Mouse (Mus musculus) MEL (cell line): ENCODE results near the gene Frmd4b. TPM values are rescaled to one million over a fixed set of nuclear protein-coding genes. Genes with fewer than 3 reads are reported as not detected.

Source experiments
- DNase-seq: peaks from one replicate; pipeline ENCODE4 v3.0.0; 2011; ENCODE audit warnings: low read depth, low spot score
- H3K27ac ChIP-seq: 2 replicates; pipeline ENCODE4 v1.5.1; 2012; ENCODE audit warnings: low read depth, mild to moderate bottlenecking, control low read depth, low read length, moderate library complexity; ENCODE audit not compliant: control insufficient read depth
- H3K27me3 ChIP-seq, 2 experiments: fragments of 150-350 bp in 1 of 2; sonication (generic) in 1 of 2; 2 replicates each; pipeline ENCODE4 v1.6.1; 2012; ENCODE audit warnings: low read length in 2 of 2, mild to moderate bottlenecking in 2 of 2, improper control_type of control experiment in 1 of 2, moderate library complexity in 1 of 2; ENCODE audit not compliant: insufficient read depth in 2 of 2, control insufficient read depth in 1 of 2
- H3K36me3 ChIP-seq, 2 experiments: 2 replicates each; pipeline ENCODE4 v1.6.1; 2012 to 2014; ENCODE audit warnings: low read length in 2 of 2, improper control_type of control experiment in 1 of 2, inconsistent platforms in 1 of 2, mild to moderate bottlenecking in 1 of 2; ENCODE audit not compliant: insufficient read depth in 2 of 2, control insufficient read depth in 1 of 2
- H3K4me1 ChIP-seq, 2 experiments: fragments of 150-350 bp in 1 of 2; sonication (generic) in 1 of 2; 2 replicates each; pipeline ENCODE4 v1.6.1; 2012; ENCODE audit warnings: low read length in 2 of 2, improper control_type of control experiment in 1 of 2, mild to moderate bottlenecking in 1 of 2; ENCODE audit not compliant: insufficient read depth in 2 of 2, control insufficient read depth in 1 of 2
- H3K4me3 ChIP-seq, 2 experiments: fragments of 150-350 bp in 1 of 2; sonication (generic) in 1 of 2; 2 replicates each; pipeline ENCODE4 v1.5.1; 2012; ENCODE audit warnings: low read depth in 2 of 2, low read length in 2 of 2, mild to moderate bottlenecking in 2 of 2, moderate library complexity in 2 of 2, control low read depth in 1 of 2, improper control_type of control experiment in 1 of 2; ENCODE audit not compliant: control insufficient read depth in 1 of 2, insufficient read depth in 1 of 2
- H3K79me2 ChIP-seq: 2 replicates; pipeline ENCODE4 v1.6.1; 2012; ENCODE audit warnings: mild to moderate bottlenecking, low read length, moderate library complexity; ENCODE audit not compliant: control insufficient read depth, poor library complexity, insufficient read depth
- H3K9ac ChIP-seq: 2 replicates; pipeline ENCODE4 v1.6.1; 2012; ENCODE audit warnings: low read depth, mild to moderate bottlenecking, control low read depth, low read length, moderate library complexity; ENCODE audit not compliant: control insufficient read depth, poor library complexity, severe bottlenecking
- H3K9me3 ChIP-seq: fragments of 150-350 bp; sonication (generic); replicated peaks from 2 replicates; pipeline ENCODE4 v1.6.1; 2012; ENCODE audit warnings: mild to moderate bottlenecking, low read length, improper control_type of control experiment, moderate library complexity; ENCODE audit not compliant: insufficient read depth
- CTCF ChIP-seq, 3 experiments: IDR thresholded peaks in 2 of 3; conservative IDR thresholded peaks in 1 of 3; 2 replicates each; pipeline ENCODE4 v1.5.1; 2011 to 2012; ENCODE audit warnings: low read length in 3 of 3, low read depth in 2 of 3, mild to moderate bottlenecking in 2 of 3, improper control_type of control experiment in 1 of 3, inconsistent platforms in 1 of 3, mixed read lengths in 1 of 3, moderate library complexity in 1 of 3; ENCODE audit not compliant: control insufficient read depth in 1 of 3, insufficient read depth in 1 of 3, poor library complexity in 1 of 3, severe bottlenecking in 1 of 3
- ELF1 ChIP-seq: IDR thresholded peaks from 2 replicates; pipeline ENCODE4 v1.6.1; 2014; ENCODE audit warnings: low read depth, mild to moderate bottlenecking, inconsistent platforms, low read length, improper control_type of control experiment, moderate library complexity
- EP300 ChIP-seq, 2 experiments: IDR thresholded peaks; 2 replicates each; pipeline ENCODE4 v1.6.1; 2011; ENCODE audit warnings: improper control_type of control experiment in 2 of 2, low read length in 2 of 2, low read depth in 1 of 2, mild to moderate bottlenecking in 1 of 2
- GABPA ChIP-seq: IDR thresholded peaks from 2 replicates; pipeline ENCODE4 v1.6.1; 2012; ENCODE audit warnings: low read depth, mild to moderate bottlenecking, inconsistent platforms, low read length, improper control_type of control experiment, moderate library complexity
- JUND ChIP-seq: IDR thresholded peaks from 2 replicates; pipeline ENCODE4 v1.6.1; 2011; ENCODE audit warnings: low read depth, mild to moderate bottlenecking, improper control_type of control experiment, low read length
- KAT2A ChIP-seq: conservative IDR thresholded peaks from 2 replicates; pipeline ENCODE4 v1.6.1; 2012; ENCODE audit warnings: low read depth, low read length, improper control_type of control experiment, inconsistent platforms
- MAX ChIP-seq: IDR thresholded peaks from 2 replicates; pipeline ENCODE4 v1.6.1; 2011; ENCODE audit warnings: low read length, improper control_type of control experiment
- MEF2A ChIP-seq: IDR thresholded peaks from 2 replicates; pipeline ENCODE4 v1.6.1; 2014; ENCODE audit warnings: low read depth, mild to moderate bottlenecking, inconsistent platforms, low read length, improper control_type of control experiment; ENCODE audit not compliant: poor library complexity, insufficient replicate concordance, severe bottlenecking; ENCODE audit errors: extremely low read depth
- MYC ChIP-seq: IDR thresholded peaks from 2 replicates; pipeline ENCODE4 v1.6.1; 2011; ENCODE audit warnings: low read depth, mild to moderate bottlenecking, low read length, improper control_type of control experiment, moderate library complexity
- POLR2A ChIP-seq, 2 experiments: IDR thresholded peaks; 2 replicates each; pipeline ENCODE4 v1.6.1; 2011 to 2012; ENCODE audit warnings: low read length in 2 of 2, mild to moderate bottlenecking in 2 of 2, control low read depth in 1 of 2, improper control_type of control experiment in 1 of 2, low read depth in 1 of 2, moderate library complexity in 1 of 2; ENCODE audit not compliant: control insufficient read depth in 1 of 2, insufficient read depth in 1 of 2, poor library complexity in 1 of 2
- POLR2AphosphoS5 ChIP-seq: IDR thresholded peaks from 2 replicates; pipeline ENCODE4 v1.6.1; 2012; ENCODE audit warnings: low read depth, borderline replicate concordance, mild to moderate bottlenecking, inconsistent platforms, low read length, moderate library complexity, mixed read lengths
- RAD21 ChIP-seq: IDR thresholded peaks from 2 replicates; pipeline ENCODE4 v1.6.1; 2011; ENCODE audit warnings: mild to moderate bottlenecking, low read depth, low read length, improper control_type of control experiment
- SMC3 ChIP-seq: IDR thresholded peaks from 2 replicates; pipeline ENCODE4 v1.6.1; 2011; ENCODE audit warnings: low read depth, low read length, improper control_type of control experiment
- TCF12 ChIP-seq: IDR thresholded peaks from 2 replicates; pipeline ENCODE4 v1.6.1; 2014; ENCODE audit warnings: low read depth, mild to moderate bottlenecking, inconsistent platforms, low read length, improper control_type of control experiment, moderate library complexity
- UBTF ChIP-seq: IDR thresholded peaks from 2 replicates; pipeline ENCODE4 v1.6.1; 2012; ENCODE audit warnings: low read depth, mild to moderate bottlenecking, inconsistent platforms, low read length, improper control_type of control experiment, moderate library complexity, borderline replicate concordance; ENCODE audit not compliant: insufficient read depth
- USF2 ChIP-seq, 2 experiments: IDR thresholded peaks; 2 replicates each; pipeline ENCODE4 v1.6.1; 2011 to 2012; ENCODE audit warnings: improper control_type of control experiment in 2 of 2, low read length in 2 of 2, borderline replicate concordance in 1 of 2, inconsistent platforms in 1 of 2, low read depth in 1 of 2, mild to moderate bottlenecking in 1 of 2; ENCODE audit not compliant: insufficient read depth in 1 of 2
- ZNF384 ChIP-seq: IDR thresholded peaks from 2 replicates; pipeline ENCODE4 v1.6.1; 2012; ENCODE audit warnings: low read depth, mild to moderate bottlenecking, inconsistent platforms, low read length, improper control_type of control experiment
- polyA plus RNA-seq, 2 experiments: library from polyadenylated mRNA; stranded (reverse) in 1 of 2; unstranded in 1 of 2; fragments of >175 nt in 1 of 2; fragments of >200 nt in 1 of 2; gene quantifications; 2 replicates each; pipeline versions ENCODE4 v1.2.1 to v1.2.4; 2012; ENCODE audit warnings: low replicate concordance in 2 of 2, low read depth in 1 of 2; ENCODE audit not compliant: insufficient read length in 2 of 2, insufficient read depth in 1 of 2, missing spikeins in 1 of 2
- total RNA-seq: library from RNA; depleted of rRNA; stranded (reverse); fragments of 300-350 nt; gene quantifications from 2 replicates; pipeline ENCODE4 v1.2.3, GENCODE M21; 2012

The Frmd4b gene
- total and polyA plus RNA-seq, 3 experiments, result 0.18 TPM; not detected in 2

DNA sequence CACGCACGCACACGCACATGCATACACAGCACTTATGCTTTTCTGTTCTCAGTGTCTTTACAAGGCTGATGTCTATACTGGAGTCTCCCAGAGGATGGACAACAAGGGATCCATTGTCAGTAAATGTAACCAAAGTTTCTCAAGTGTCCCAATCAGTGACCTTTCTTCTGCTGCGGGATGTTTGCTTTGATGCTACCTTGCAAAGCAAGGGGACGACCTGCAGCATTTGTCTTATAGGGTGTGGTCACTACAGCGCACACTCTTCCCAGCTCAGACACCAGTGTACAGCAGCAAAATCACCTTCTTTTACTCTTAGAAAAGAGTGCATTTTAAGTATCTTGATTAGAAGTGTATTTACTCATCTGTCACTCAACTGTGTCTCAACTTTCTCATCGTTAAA, 35.4 kb downstream of the Frmd4b start:
- Histone ChIP-seq H3K36me3 (no peaks in the 10 kb centered on the region), H3K27ac (no peak overlapping the region), H3K27me3 (no peaks in the 10 kb centered on the region), H3K4me1 (no peaks in the 10 kb centered on the region), H3K79me2 (no peaks in the 10 kb centered on the region), H3K4me3 (no peak overlapping the region), H3K9me3 (no peaks in the 10 kb centered on the region), H3K9ac (no peak overlapping the region)
- DNase-seq, result no peak
- TF ChIP-seq SMC3 (no peak), ZNF384 (no peak)

DNA sequence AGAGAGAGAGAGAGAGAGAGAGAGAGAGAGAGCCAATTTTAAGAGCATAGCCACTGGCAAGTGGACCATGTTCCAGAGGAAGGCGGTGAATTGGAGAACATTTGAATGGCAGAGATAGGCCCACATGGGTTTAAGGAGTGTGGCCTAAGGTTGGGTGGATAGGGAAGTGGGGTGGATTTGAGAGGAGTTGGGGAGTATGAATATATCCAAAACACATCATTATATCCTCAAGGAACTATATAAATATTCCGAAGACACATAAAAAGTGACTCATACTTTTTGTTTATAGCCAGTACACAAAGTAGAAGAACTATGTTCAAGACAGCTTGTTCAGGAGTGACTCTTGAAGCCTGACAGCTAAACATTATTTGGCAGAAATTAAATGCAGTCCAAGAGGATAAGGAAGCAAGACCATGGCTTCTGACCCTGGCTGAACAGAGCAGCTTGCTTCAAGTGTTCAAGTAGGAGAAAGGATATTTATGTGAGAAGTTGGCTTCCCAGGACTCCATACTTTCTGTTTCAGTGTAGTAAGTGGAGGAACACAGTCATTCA, 36.8 kb downstream of the Frmd4b start:
- Histone ChIP-seq H3K27me3 (no peaks in the 10 kb centered on the region), H3K79me2 (no peaks in the 10 kb centered on the region), H3K9ac (no peak overlapping the region), H3K4me3 (no peak overlapping the region), H3K4me1 (no peaks in the 10 kb centered on the region), H3K9me3 (no peaks in the 10 kb centered on the region), H3K36me3 (no peaks in the 10 kb centered on the region), H3K27ac (no peak overlapping the region)
- TF ChIP-seq MEF2A (no peak), JUND (no peak), ELF1 (no peak), MAX (no peak), UBTF (no peak), RAD21 (no peak), USF2 (IDR thresholded peaks at IDR 0.05; ENCODE audit: borderline replicate concordance in 1 of 2, insufficient read depth in 1 of 2, low read depth in 1 of 2, low read length in 2 of 2) (no peak), MYC (no peak), GABPA (no peak), KAT2A (no peak), EP300 (IDR thresholded peaks at IDR 0.05; ENCODE audit: low read depth in 1 of 2, low read length in 2 of 2) (no peak), ZNF384 (no peak), POLR2A (IDR thresholded peaks at IDR 0.05; ENCODE audit: control insufficient read depth in 1 of 2, insufficient read depth in 1 of 2, low read depth in 1 of 2, low read length in 2 of 2, poor library complexity in 1 of 2) (no peak), TCF12 (no peak), POLR2AphosphoS5 (no peak), CTCF (IDR thresholded peaks at IDR 0.05 in 2 of 3, conservative IDR thresholded peaks at IDR 0.05 in 1 of 3; ENCODE audit: control insufficient read depth in 1 of 3, insufficient read depth in 1 of 3, low read depth in 2 of 3, low read length in 3 of 3, poor library complexity in 1 of 3, severe bottlenecking in 1 of 3) (no peak)
- no peak for DNase-seq
